Mouse (Mus musculus): ENCODE results near the gene Uvssa. TPM values are rescaled to one million over a fixed set of nuclear protein-coding genes. Genes with fewer than 3 reads are reported as not detected.
A peak's percentile ranks its signal among the peaks of the same experiment; 100 is the strongest.

The Uvssa gene
- polyA plus RNA-seq, 1 experiment from 2014 or later, result 11.3 TPM

- no peak for ATAC-seq (ENCODE audit: insufficient number of reproducible peaks, low FRiP score, low TSS enrichment, low read depth)
- H3K4me2 ChIP-seq (replicated peaks), result no peak overlapping the region
- no peak overlapping the region for H3K4me3 ChIP-seq (replicated peaks)
- peaks cover under 1% of the 10 kb centered on the region; the same call in 1 of the 2 replicates for H3K4me1 ChIP-seq
- H3K9ac ChIP-seq, result no peak overlapping the region
- H3K9me3 ChIP-seq (replicated peaks), result no peaks in the 10 kb centered on the region
- H3K36me3 ChIP-seq, result peaks cover 73% of the 10 kb centered on the region
- 77% methylated on average over 18 of the region's 18 CpGs for WGBS
- H3K27ac ChIP-seq (replicated peaks), result no peak overlapping the region
- H3K27me3 ChIP-seq, result no peaks in the 10 kb centered on the region
Measured at GRCm38 (mm10) chr5:33372331-33373038, 5.9 kb upstream of the Uvssa start.

- Histone ChIP-seq H3K4me1 (peaks cover 9% of the 10 kb centered on the region), H3K4me2 (replicated peaks) (peak overlapping the region; percentile 87), H3K36me3 (peaks cover 40% of the 10 kb centered on the region), H3K27me3 (no peaks in the 10 kb centered on the region), H3K9ac (no peak overlapping the region), H3K27ac (replicated peaks) (peak overlapping the region; percentile 98; the same call in 1 of the 2 replicates), H3K9me3 (replicated peaks) (no peaks in the 10 kb centered on the region), H3K4me3 (replicated peaks) (peak overlapping the region; percentile 73)
- 31% methylated on average over 6 of the region's 6 CpGs for WGBS
- no peak for ATAC-seq (ENCODE audit: insufficient number of reproducible peaks, low FRiP score, low TSS enrichment, low read depth)
Measured at GRCm38 (mm10) chr5:33377176-33377575, 1.2 kb upstream of the Uvssa start.

GRCm38 (mm10) chr5:33377801-33378301 lies 498 bp upstream of the Uvssa start:
- peak; percentile 55 for ATAC-seq (ENCODE audit: insufficient number of reproducible peaks, low FRiP score, low TSS enrichment, low read depth)

GRCm38 (mm10) chr5:33387550-33387949 lies 9.2 kb downstream of the Uvssa start:
- Histone ChIP-seq H3K36me3 (peaks cover 43% of the 10 kb centered on the region), H3K4me1 (no peaks in the 10 kb centered on the region), H3K9me3 (replicated peaks) (no peaks in the 10 kb centered on the region), H3K27me3 (no peaks in the 10 kb centered on the region), H3K4me2 (replicated peaks) (no peak overlapping the region), H3K4me3 (replicated peaks) (no peak overlapping the region), H3K9ac (no peak overlapping the region), H3K27ac (replicated peaks) (no peak overlapping the region)
- no peak for ATAC-seq (ENCODE audit: insufficient number of reproducible peaks, low FRiP score, low TSS enrichment, low read depth)
- WGBS, result 87% methylated on average over 11 of the region's 11 CpGs

More at GRCm38 (mm10) chr5:33377801-33378301, 498 bp upstream of the Uvssa start:
- Histone ChIP-seq H3K4me3 (replicated peaks) (peak overlapping the region; percentile 73), H3K9ac (peak overlapping the region; percentile 72), H3K36me3 (peaks cover 33% of the 10 kb centered on the region), H3K27ac (replicated peaks) (peak overlapping the region; percentile 98), H3K4me1 (peaks cover 9% of the 10 kb centered on the region), H3K27me3 (no peaks in the 10 kb centered on the region), H3K4me2 (replicated peaks) (peak overlapping the region; percentile 87), H3K9me3 (replicated peaks) (no peaks in the 10 kb centered on the region)
- WGBS, result 1% methylated on average over 21 of the region's 21 CpGs

GRCm38 (mm10) chr5:33393803-33394202 lies 15.5 kb downstream of the Uvssa start:
- Histone ChIP-seq H3K9me3 (replicated peaks) (no peaks in the 10 kb centered on the region), H3K27me3 (no peaks in the 10 kb centered on the region), H3K9ac (no peak overlapping the region), H3K36me3 (peaks cover 39% of the 10 kb centered on the region), H3K27ac (replicated peaks) (no peak overlapping the region), H3K4me3 (replicated peaks) (no peak overlapping the region), H3K4me1 (no peaks in the 10 kb centered on the region), H3K4me2 (replicated peaks) (no peak overlapping the region)
- ATAC-seq (ENCODE audit: insufficient number of reproducible peaks, low FRiP score, low TSS enrichment, low read depth), result 0 out of 2 replicates have a peak, but pooled peaks have one; percentile 51
- 16% methylated on average over 7 of the region's 7 CpGs for WGBS

- Histone ChIP-seq H3K4me1 (no peaks in the 10 kb centered on the region), H3K9me3 (replicated peaks) (no peaks in the 10 kb centered on the region), H3K27me3 (no peaks in the 10 kb centered on the region), H3K4me3 (replicated peaks) (no peak overlapping the region), H3K36me3 (peaks cover 35% of the 10 kb centered on the region), H3K27ac (replicated peaks) (no peak overlapping the region), H3K9ac (no peak overlapping the region), H3K4me2 (replicated peaks) (no peak overlapping the region)
- ATAC-seq (ENCODE audit: insufficient number of reproducible peaks, low FRiP score, low TSS enrichment, low read depth), result no peak
- WGBS, result 79% methylated on average over 11 of the region's 11 CpGs
Measured at GRCm38 (mm10) chr5:33395693-33396092, 17.3 kb downstream of the Uvssa start.

GRCm38 (mm10) chr5:33396828-33397227 lies 18.5 kb downstream of the Uvssa start:
- Histone ChIP-seq H3K36me3 (peaks cover 24% of the 10 kb centered on the region), H3K4me1 (no peaks in the 10 kb centered on the region), H3K4me3 (replicated peaks) (no peak overlapping the region), H3K27ac (replicated peaks) (no peak overlapping the region), H3K9me3 (replicated peaks) (no peaks in the 10 kb centered on the region), H3K9ac (no peak overlapping the region), H3K27me3 (no peaks in the 10 kb centered on the region), H3K4me2 (replicated peaks) (no peak overlapping the region)
- 70% methylated on average over 7 of the region's 7 CpGs for WGBS
- ATAC-seq (ENCODE audit: insufficient number of reproducible peaks, low FRiP score, low TSS enrichment, low read depth), result no peak

GRCm38 (mm10) chr5:33400819-33401218 lies 22.5 kb downstream of the Uvssa start:
- ATAC-seq (ENCODE audit: insufficient number of reproducible peaks, low FRiP score, low TSS enrichment, low read depth), result no peak
- 55% methylated on average over 12 of the region's 12 CpGs for WGBS
- no peak overlapping the region for H3K27ac ChIP-seq (replicated peaks)

GRCm38 (mm10) chr5:33420313-33420712 lies 42.0 kb downstream of the Uvssa start:
- H3K27me3 ChIP-seq, result peaks cover 2% of the 10 kb centered on the region
- no peak overlapping the region for H3K9ac ChIP-seq
- 80% methylated on average over 3 of the region's 3 CpGs for WGBS
- no peak for ATAC-seq (ENCODE audit: insufficient number of reproducible peaks, low FRiP score, low TSS enrichment, low read depth)
- H3K4me3 ChIP-seq (replicated peaks), result no peak overlapping the region
- H3K9me3 ChIP-seq (replicated peaks), result no peaks in the 10 kb centered on the region
- no peaks in the 10 kb centered on the region for H3K4me1 ChIP-seq
- no peak overlapping the region for H3K27ac ChIP-seq (replicated peaks)
- peaks cover 15% of the 10 kb centered on the region for H3K36me3 ChIP-seq
- no peak overlapping the region for H3K4me2 ChIP-seq (replicated peaks)

More at GRCm38 (mm10) chr5:33400819-33401218, 22.5 kb downstream of the Uvssa start:
- Histone ChIP-seq H3K27me3 (no peaks in the 10 kb centered on the region), H3K36me3 (peaks cover 23% of the 10 kb centered on the region), H3K4me3 (replicated peaks) (no peak overlapping the region), H3K9ac (no peak overlapping the region), H3K4me2 (replicated peaks) (no peak overlapping the region), H3K9me3 (replicated peaks) (no peaks in the 10 kb centered on the region), H3K4me1 (no peaks in the 10 kb centered on the region)

GRCm38 (mm10) chr5:33427461-33427860 lies 49.1 kb downstream of the Uvssa start:
- Histone ChIP-seq H3K27me3 (peaks cover 71% of the 10 kb centered on the region), H3K36me3 (no peaks in the 10 kb centered on the region), H3K4me1 (peaks cover 17% of the 10 kb centered on the region), H3K27ac (replicated peaks) (no peak overlapping the region), H3K4me2 (replicated peaks) (no peak overlapping the region), H3K4me3 (replicated peaks) (no peak overlapping the region), H3K9ac (no peak overlapping the region), H3K9me3 (replicated peaks) (no peaks in the 10 kb centered on the region)
- ATAC-seq (ENCODE audit: insufficient number of reproducible peaks, low FRiP score, low TSS enrichment, low read depth), result no peak

GRCm38 (mm10) chr5:33430106-33430505 lies 51.8 kb downstream of the Uvssa start:
- WGBS, result 3% methylated on average over 16 of the region's 16 CpGs
- no peak overlapping the region for H3K4me2 ChIP-seq (replicated peaks)
- peaks cover 97% of the 10 kb centered on the region for H3K27me3 ChIP-seq
- ATAC-seq (ENCODE audit: insufficient number of reproducible peaks, low FRiP score, low TSS enrichment, low read depth), result no peak
- H3K27ac ChIP-seq (replicated peaks), result no peak overlapping the region
- no peaks in the 10 kb centered on the region for H3K9me3 ChIP-seq (replicated peaks)
- H3K9ac ChIP-seq, result no peak overlapping the region
- H3K36me3 ChIP-seq, result no peaks in the 10 kb centered on the region
- H3K4me3 ChIP-seq (replicated peaks), result no peak overlapping the region
- peaks cover 43% of the 10 kb centered on the region for H3K4me1 ChIP-seq
